Mouse (Mus musculus) embryonic facial prominence, embryonic 13.5 days (tissue): ENCODE data around the gene Spata5. TPM values are rescaled to one million over a fixed set of nuclear protein-coding genes. Genes with fewer than 3 reads are reported as not detected.

Source experiments
- ATAC-seq: fragments of 200-750 bp; cut with Nextera tagmentation; 2 replicates; pipeline ENCODE4 v1.8.0; 2017; ENCODE audit warnings: low read depth; ENCODE audit not compliant: insufficient number of reproducible peaks, insufficient read depth, low FRiP score, low TSS enrichment
- H3K27ac ChIP-seq: fragments of 300-500 bp; sonication (generic); 2 replicates; pipeline ENCODE4 v1.5.1; 2015; ENCODE audit warnings: moderate library complexity, mild to moderate bottlenecking, inconsistent platforms
- H3K27me3 ChIP-seq: fragments of 300-500 bp; sonication (generic); 2 replicates; pipeline ENCODE4 v1.6.1; 2015; ENCODE audit warnings: mild to moderate bottlenecking, inconsistent platforms
- H3K36me3 ChIP-seq: fragments of 300-500 bp; sonication (generic); 2 replicates; pipeline ENCODE4 v1.6.1; 2015; ENCODE audit warnings: mild to moderate bottlenecking, inconsistent platforms
- H3K4me1 ChIP-seq: fragments of 300-500 bp; sonication (generic); 2 replicates; pipeline ENCODE4 v1.6.1; 2015; ENCODE audit warnings: inconsistent platforms
- H3K4me2 ChIP-seq: fragments of 300-500 bp; sonication (generic); 2 replicates; pipeline ENCODE4 v1.6.1; 2015; ENCODE audit warnings: moderate library complexity, mild to moderate bottlenecking, inconsistent platforms
- H3K4me3 ChIP-seq: fragments of 300-500 bp; sonication (generic); 2 replicates; pipeline ENCODE4 v1.5.1; 2015; ENCODE audit warnings: mild to moderate bottlenecking, inconsistent platforms
- H3K9ac ChIP-seq: fragments of 300-500 bp; sonication (generic); 2 replicates; pipeline ENCODE4 v1.6.1; 2015; ENCODE audit warnings: mild to moderate bottlenecking, inconsistent platforms
- H3K9me3 ChIP-seq: fragments of 300-500 bp; sonication (generic); 2 replicates; pipeline ENCODE4 v1.6.1; 2016; ENCODE audit warnings: inconsistent platforms
- WGBS: fragments of 180-500 bp; shearing (Covaris S2); methylation state at CpG from one replicate; pipeline ENCODE4 v1.1.7; 2015; ENCODE audit warnings: mixed read lengths; 5-methylcytosine and 5-hydroxymethylcytosine counted together
- polyA plus RNA-seq: library from polyadenylated mRNA; unstranded; fragments of >200 nt; fragmentation: Nextera tagmentation; extraction: Ambion mirVana; gene quantifications from 2 replicates; pipeline ENCODE4 v1.2.1, GENCODE M21; 2015

The Spata5 gene
- polyA plus RNA-seq, 1 experiment from 2014 or later: 47.0 TPM

DNA sequence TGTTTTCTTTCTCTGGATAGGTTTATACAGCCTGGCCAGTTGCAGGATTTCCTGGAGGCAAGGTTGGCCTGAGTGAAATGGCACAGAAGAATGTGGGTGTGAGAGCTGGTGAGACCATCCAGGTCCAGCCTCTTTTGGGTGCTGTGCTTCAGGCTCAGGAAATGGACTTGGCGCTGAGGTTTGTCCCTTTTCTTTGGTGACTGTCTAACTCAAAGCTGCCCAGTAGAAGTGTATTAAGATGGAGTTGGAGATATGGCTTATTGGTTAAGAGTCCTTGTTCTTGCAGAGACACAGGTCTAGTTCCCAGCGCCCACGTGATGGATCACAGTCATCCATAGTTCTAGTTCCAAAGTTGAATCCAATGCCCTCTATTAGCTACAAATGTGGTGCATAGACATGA, 6.4 kb downstream of the Spata5 start:
- Histone ChIP-seq H3K27me3 (no peaks in the 10 kb centered on the region), H3K4me2 (no peak overlapping the region), H3K9ac (no peak overlapping the region), H3K36me3 (peaks cover 31% of the 10 kb centered on the region), H3K9me3 (no peaks in the 10 kb centered on the region), H3K4me1 (peaks cover 4% of the 10 kb centered on the region), H3K27ac (no peak overlapping the region), H3K4me3 (no peak overlapping the region)
- 92% methylated on average over 3 of the region's 3 CpGs for WGBS
- ATAC-seq: no peak

DNA sequence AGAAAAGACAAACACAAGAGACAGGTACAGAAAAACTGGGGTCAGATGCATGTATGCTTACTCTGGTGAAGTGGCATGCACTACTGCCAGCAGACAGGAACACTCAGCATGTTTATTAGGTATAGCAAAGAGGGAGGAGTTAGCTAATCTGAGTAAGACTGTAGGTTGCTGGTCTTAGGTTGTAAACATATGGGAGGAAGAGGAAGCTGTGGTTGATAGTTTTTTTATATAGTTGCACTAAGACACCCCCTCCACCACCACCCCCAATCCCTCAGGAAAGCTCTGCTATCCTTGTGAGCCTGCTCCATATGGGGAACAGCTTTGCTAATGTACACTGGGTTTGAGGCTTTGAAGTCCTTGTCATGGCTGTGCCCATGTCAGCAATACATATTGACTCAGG, 10.7 kb downstream of the Spata5 start:
- Histone ChIP-seq H3K9me3 (no peaks in the 10 kb centered on the region), H3K9ac (no peak overlapping the region), H3K27me3 (no peaks in the 10 kb centered on the region), H3K4me3 (no peak overlapping the region), H3K27ac (no peak overlapping the region), H3K4me1 (no peaks in the 10 kb centered on the region), H3K4me2 (no peak overlapping the region), H3K36me3 (peaks cover 46% of the 10 kb centered on the region)
- no peak for ATAC-seq

DNA sequence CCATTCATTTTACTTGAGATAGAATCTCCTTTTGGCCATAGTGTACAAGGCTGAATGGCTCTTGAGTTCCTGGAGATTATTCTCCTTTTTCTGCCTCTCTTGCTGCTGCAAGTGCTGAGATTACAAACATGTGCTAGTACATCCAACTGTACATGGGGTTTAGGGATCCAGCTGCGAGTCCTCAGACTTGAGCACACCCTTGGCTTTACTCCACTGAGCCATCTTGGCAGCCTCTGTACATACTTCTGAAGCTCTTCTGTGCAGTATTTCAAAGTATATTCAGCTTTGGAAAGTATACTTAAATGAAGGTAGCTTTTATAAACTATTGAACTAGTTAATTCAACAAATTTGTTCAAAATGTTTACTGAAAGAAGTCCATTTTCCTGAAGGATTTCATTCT, 20.1 kb downstream of the Spata5 start:
- Histone ChIP-seq H3K4me2 (no peak overlapping the region), H3K27ac (no peak overlapping the region), H3K27me3 (no peaks in the 10 kb centered on the region), H3K9ac (no peak overlapping the region), H3K36me3 (peaks cover 36% of the 10 kb centered on the region), H3K4me1 (no peaks in the 10 kb centered on the region), H3K4me3 (no peak overlapping the region), H3K9me3 (no peaks in the 10 kb centered on the region)
- ATAC-seq: no peak
- 83% methylated on average over 1 of the region's 1 CpGs for WGBS

- no peaks in the 10 kb centered on the region for H3K9me3 ChIP-seq
- H3K4me3 ChIP-seq: no peak overlapping the region
- H3K4me1 ChIP-seq: no peaks in the 10 kb centered on the region
- no peak overlapping the region for H3K9ac ChIP-seq
- H3K4me2 ChIP-seq: no peak overlapping the region
- H3K36me3 ChIP-seq: peaks cover 24% of the 10 kb centered on the region
- no peak overlapping the region for H3K27ac ChIP-seq
- H3K27me3 ChIP-seq: no peaks in the 10 kb centered on the region
- ATAC-seq: no peak
- WGBS: 93% methylated on average over 2 of the region's 2 CpGs
These were observed 23.7 kb downstream of the Spata5 start for GRCm38 (mm10) chr3:37443409-37443808.

GRCm38 (mm10) chr3:37455992-37456391, 36.3 kb downstream of the Spata5 start:
- Histone ChIP-seq H3K27me3 (no peaks in the 10 kb centered on the region), H3K27ac (no peak overlapping the region), H3K36me3 (peaks cover 11% of the 10 kb centered on the region), H3K4me3 (no peak overlapping the region), H3K9ac (no peak overlapping the region), H3K4me2 (no peak overlapping the region), H3K9me3 (no peaks in the 10 kb centered on the region), H3K4me1 (no peaks in the 10 kb centered on the region)
- ATAC-seq: no peak
- WGBS: 96% methylated on average over 1 of the region's 1 CpGs

- Histone ChIP-seq H3K4me3 (no peak overlapping the region), H3K27me3 (no peaks in the 10 kb centered on the region), H3K9me3 (no peaks in the 10 kb centered on the region), H3K9ac (no peak overlapping the region), H3K36me3 (peaks cover 8% of the 10 kb centered on the region), H3K4me2 (no peak overlapping the region), H3K27ac (no peak overlapping the region), H3K4me1 (no peaks in the 10 kb centered on the region)
- 91% methylated on average over 2 of the region's 2 CpGs for WGBS
- ATAC-seq: no peak
These were observed 48.5 kb downstream of the Spata5 start for GRCm38 (mm10) chr3:37468170-37468569.

- WGBS: 81% methylated on average over 4 of the region's 4 CpGs
- no peak overlapping the region for H3K9ac ChIP-seq
- peaks cover 8% of the 10 kb centered on the region for H3K36me3 ChIP-seq
- no peak overlapping the region for H3K4me3 ChIP-seq
- ATAC-seq: no peak
- H3K27ac ChIP-seq: no peak overlapping the region
- H3K27me3 ChIP-seq: no peaks in the 10 kb centered on the region
- H3K4me2 ChIP-seq: no peak overlapping the region
- H3K4me1 ChIP-seq: no peaks in the 10 kb centered on the region
- no peaks in the 10 kb centered on the region for H3K9me3 ChIP-seq
These were observed 49.7 kb downstream of the Spata5 start for GRCm38 (mm10) chr3:37469353-37469752.

DNA sequence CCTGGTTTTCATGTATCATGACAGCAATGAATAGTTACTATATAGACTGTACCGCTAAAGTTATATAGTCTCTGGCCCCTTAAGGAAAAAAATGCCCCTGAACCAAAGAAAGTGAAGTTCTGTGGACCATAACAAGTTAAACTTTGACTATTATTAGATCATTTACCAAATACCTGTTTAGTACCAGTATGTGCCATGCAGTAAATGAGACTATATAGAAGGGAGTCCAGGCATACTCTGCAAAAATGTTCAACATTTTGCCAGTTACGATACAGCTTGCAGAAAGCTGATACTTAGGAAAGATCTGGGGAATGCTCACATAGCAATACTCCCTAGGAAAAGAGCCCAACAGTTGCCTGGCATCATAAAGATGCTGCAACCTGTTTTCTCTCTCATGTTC, 51.2 kb downstream of the Spata5 start:
- no peaks in the 10 kb centered on the region for H3K27me3 ChIP-seq
- no peak overlapping the region for H3K27ac ChIP-seq
- no peak overlapping the region for H3K4me3 ChIP-seq
- H3K9me3 ChIP-seq: no peaks in the 10 kb centered on the region
- no peak overlapping the region for H3K9ac ChIP-seq
- 84% methylated on average over 2 of the region's 2 CpGs for WGBS
- no peak for ATAC-seq
- H3K4me1 ChIP-seq: no peaks in the 10 kb centered on the region
- no peak overlapping the region for H3K4me2 ChIP-seq
- no peaks in the 10 kb centered on the region for H3K36me3 ChIP-seq

DNA sequence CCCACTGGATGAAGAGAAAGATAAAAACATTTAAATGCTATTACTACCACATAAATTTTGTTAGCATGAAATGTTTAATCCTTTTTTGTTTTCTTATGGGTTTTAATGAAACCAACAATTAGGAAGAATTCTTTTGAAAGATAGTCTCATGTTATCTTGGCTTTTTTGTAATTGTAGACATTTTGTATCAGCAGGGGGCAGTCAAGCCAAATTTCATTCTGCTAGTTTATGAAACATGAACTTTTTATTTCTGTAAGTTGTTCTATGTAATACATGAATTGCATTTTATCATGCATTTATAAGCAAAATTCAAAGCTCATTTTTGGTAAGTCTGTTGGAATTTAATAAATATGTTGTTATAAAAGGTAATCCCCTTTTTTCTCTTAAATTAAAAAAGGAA, 52.8 kb downstream of the Spata5 start:
- H3K27me3 ChIP-seq: no peaks in the 10 kb centered on the region
- no peak overlapping the region for H3K27ac ChIP-seq
- H3K9ac ChIP-seq: no peak overlapping the region
- ATAC-seq: no peak
- no peaks in the 10 kb centered on the region for H3K36me3 ChIP-seq
- H3K4me1 ChIP-seq: no peaks in the 10 kb centered on the region
- no peak overlapping the region for H3K4me2 ChIP-seq
- no peak overlapping the region for H3K4me3 ChIP-seq
- H3K9me3 ChIP-seq: no peaks in the 10 kb centered on the region

- WGBS: 41% methylated on average over 1 of the region's 1 CpGs
- Histone ChIP-seq H3K36me3 (peaks cover 4% of the 10 kb centered on the region), H3K9ac (no peak overlapping the region), H3K9me3 (no peaks in the 10 kb centered on the region), H3K27me3 (no peaks in the 10 kb centered on the region), H3K27ac (no peak overlapping the region), H3K4me1 (no peaks in the 10 kb centered on the region), H3K4me3 (no peak overlapping the region), H3K4me2 (no peak overlapping the region)
- no peak for ATAC-seq
These were observed 56.8 kb downstream of the Spata5 start for GRCm38 (mm10) chr3:37476485-37476884.

- Histone ChIP-seq H3K9me3 (no peaks in the 10 kb centered on the region), H3K4me2 (no peak overlapping the region), H3K4me1 (no peaks in the 10 kb centered on the region), H3K36me3 (peaks cover 6% of the 10 kb centered on the region), H3K9ac (no peak overlapping the region), H3K27ac (no peak overlapping the region), H3K4me3 (no peak overlapping the region), H3K27me3 (no peaks in the 10 kb centered on the region)
- 82% methylated on average over 7 of the region's 7 CpGs for WGBS
- ATAC-seq: no peak
These were observed 57.9 kb downstream of the Spata5 start for GRCm38 (mm10) chr3:37477438-37478188.

DNA sequence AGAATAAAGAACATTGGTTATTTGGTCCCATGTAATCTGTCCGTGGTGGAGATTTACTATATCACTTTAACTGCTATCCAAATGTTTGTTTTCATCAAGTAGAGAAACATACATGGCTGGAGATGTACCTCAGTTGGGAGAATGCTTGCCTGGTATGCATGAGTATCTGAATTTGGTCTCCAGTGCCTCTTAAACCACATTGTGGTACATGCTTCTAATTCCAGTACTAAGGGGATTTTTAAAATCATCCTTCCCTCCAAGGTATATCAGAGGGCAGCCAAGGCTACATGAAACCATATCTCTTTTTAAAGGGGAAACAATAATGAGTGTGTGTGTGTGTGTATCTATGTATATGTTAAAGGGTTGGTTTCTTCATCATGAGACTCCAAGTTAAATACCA, 60.1 kb downstream of the Spata5 start:
- peaks cover 6% of the 10 kb centered on the region for H3K36me3 ChIP-seq
- H3K4me2 ChIP-seq: no peak overlapping the region
- 81% methylated on average over 1 of the region's 1 CpGs for WGBS
- no peak for ATAC-seq
- H3K27me3 ChIP-seq: no peaks in the 10 kb centered on the region
- no peak overlapping the region for H3K9ac ChIP-seq
- H3K9me3 ChIP-seq: no peaks in the 10 kb centered on the region
- H3K4me3 ChIP-seq: no peak overlapping the region
- H3K4me1 ChIP-seq: 0 out of 2 replicates have a peak, but pooled peaks cover 3% of the 10 kb centered on the region
- H3K27ac ChIP-seq: no peak overlapping the region
